Mouse (Mus musculus): ENCODE results near the gene Foxj3. TPM values are rescaled to one million over a fixed set of nuclear protein-coding genes. Genes with fewer than 3 reads are reported as not detected.

Gene Foxj3
- polyA plus RNA-seq, 1 experiment: 32.3 TPM

DNA sequence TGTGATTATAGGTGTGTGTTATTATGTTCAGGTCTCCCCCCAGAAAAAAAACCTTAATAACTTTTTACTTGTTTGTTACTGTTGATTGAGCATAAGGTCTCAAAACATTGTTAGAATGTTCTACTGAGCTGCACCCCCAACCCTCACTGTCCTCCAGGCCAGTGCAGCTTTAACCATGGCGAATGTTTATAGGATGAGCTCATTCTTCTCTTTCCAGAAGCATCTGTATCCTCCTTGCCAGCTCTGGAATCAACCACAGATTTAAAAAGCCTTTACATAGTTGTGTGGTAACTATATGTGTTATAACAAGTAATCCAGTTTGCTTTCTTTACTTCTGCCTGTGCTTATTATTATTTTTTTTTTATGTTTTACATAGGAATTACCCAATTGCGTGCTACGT, 38.7 kb downstream of the Foxj3 start:
- WGBS: 86% methylated on average over 3 of the region's 3 CpGs
- Histone ChIP-seq H3K4me1 (ENCODE audit: control insufficient read depth, insufficient read depth, low read length) (no peaks in the 10 kb centered on the region), H3K4me3 (replicated peaks; ENCODE audit: insufficient read depth, low read depth, low read length) (no peak overlapping the region), H3K27ac (ENCODE audit: insufficient read depth, low read length) (no peak overlapping the region), H3K27me3 (ENCODE audit: control insufficient read depth, insufficient read depth, low read length) (no peaks in the 10 kb centered on the region)
- no peak for TF ChIP-seq CTCF (IDR thresholded peaks at IDR 0.05; ENCODE audit: borderline replicate concordance, insufficient read depth, low read depth, low read length)
- TF ChIP-seq POLR2A (IDR thresholded peaks at IDR 0.05; ENCODE audit: borderline replicate concordance, insufficient read depth, low read length): no peak
- DNase-seq: no peak

DNA sequence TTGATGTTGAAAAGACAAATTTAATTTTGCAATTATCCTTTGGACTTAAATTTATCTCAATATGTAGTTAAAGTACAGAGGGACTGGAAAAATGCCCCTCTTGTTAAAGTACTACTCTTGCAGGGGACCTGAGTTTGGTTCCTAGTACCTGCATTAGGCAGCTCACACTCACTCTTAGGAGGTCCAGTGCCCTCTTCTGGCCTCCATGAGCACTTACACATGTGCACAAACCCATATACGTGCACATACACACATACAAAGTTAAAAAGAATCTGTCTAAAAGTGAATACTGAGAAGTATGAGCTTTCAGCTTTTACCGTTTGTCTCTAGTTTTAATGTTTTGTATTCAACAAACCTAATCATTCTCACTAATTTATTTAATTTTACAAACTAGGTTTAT, 51.2 kb downstream of the Foxj3 start:
- H3K4me1 ChIP-seq (ENCODE audit: control insufficient read depth, insufficient read depth, low read length): peaks cover 2% of the 10 kb centered on the region; the same call in 1 of the 2 replicates
- no peak overlapping the region for H3K4me3 ChIP-seq (replicated peaks; ENCODE audit: insufficient read depth, low read depth, low read length)
- DNase-seq: no peak
- WGBS: 97% methylated on average over 2 of the region's 2 CpGs
- H3K27me3 ChIP-seq (ENCODE audit: control insufficient read depth, insufficient read depth, low read length): no peaks in the 10 kb centered on the region
- H3K27ac ChIP-seq (ENCODE audit: insufficient read depth, low read length): no peak overlapping the region
- no peak for TF ChIP-seq POLR2A (IDR thresholded peaks at IDR 0.05; ENCODE audit: borderline replicate concordance, insufficient read depth, low read length)
- no peak for TF ChIP-seq CTCF (IDR thresholded peaks at IDR 0.05; ENCODE audit: borderline replicate concordance, insufficient read depth, low read depth, low read length)

DNA sequence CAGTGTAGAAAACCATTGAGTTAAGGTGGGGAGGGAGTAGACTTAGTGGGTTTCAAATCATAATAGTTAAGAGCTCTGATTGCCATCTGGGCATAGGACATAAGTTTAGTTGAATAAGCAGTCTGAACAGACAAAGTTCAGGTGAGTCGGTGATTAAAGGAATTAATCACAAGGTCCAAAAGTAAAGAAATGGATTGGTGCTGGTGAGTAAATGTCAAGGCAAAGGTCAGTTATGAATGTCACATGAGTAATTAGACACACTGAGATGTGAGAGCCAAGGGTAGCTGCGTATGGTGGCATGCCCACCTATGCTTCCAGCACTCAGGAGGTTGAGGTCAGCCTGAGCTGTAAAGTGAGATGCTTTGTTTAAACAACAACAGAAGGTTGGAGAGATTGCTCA, 52.6 kb downstream of the Foxj3 start:
- Histone ChIP-seq H3K27ac (ENCODE audit: insufficient read depth, low read length) (no peak overlapping the region), H3K4me3 (replicated peaks; ENCODE audit: insufficient read depth, low read depth, low read length) (no peak overlapping the region), H3K4me1 (ENCODE audit: control insufficient read depth, insufficient read depth, low read length) (peaks cover 2% of the 10 kb centered on the region; the same call in 1 of the 2 replicates), H3K27me3 (ENCODE audit: control insufficient read depth, insufficient read depth, low read length) (no peaks in the 10 kb centered on the region)
- no peak for DNase-seq
- 85% methylated on average over 2 of the region's 2 CpGs for WGBS
- TF ChIP-seq POLR2A (IDR thresholded peaks at IDR 0.05; ENCODE audit: borderline replicate concordance, insufficient read depth, low read length) (no peak), CTCF (IDR thresholded peaks at IDR 0.05; ENCODE audit: borderline replicate concordance, insufficient read depth, low read depth, low read length) (no peak)

DNA sequence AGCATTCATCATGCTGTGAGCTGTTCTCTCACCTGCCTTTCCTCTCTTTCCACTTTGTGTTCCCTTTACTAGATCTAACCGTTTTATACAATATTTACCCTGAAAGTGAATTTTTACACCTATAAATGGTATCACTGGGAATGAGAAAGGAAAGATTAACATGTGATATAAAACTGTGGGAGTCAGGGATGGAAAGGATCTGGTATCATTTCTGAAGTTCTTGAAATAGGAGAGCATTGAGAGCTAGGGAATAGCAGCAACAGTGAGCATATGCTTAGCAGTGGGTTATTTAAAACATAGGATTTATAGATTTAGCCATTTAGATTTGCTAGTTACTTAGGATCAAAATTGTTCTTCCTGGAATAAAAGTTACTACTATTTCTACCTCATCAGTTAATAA, 53.2 kb downstream of the Foxj3 start:
- 92% methylated on average over 1 of the region's 1 CpGs for WGBS
- no peak overlapping the region for H3K27ac ChIP-seq (ENCODE audit: insufficient read depth, low read length)
- no peak for DNase-seq
- peaks cover 2% of the 10 kb centered on the region; the same call in 1 of the 2 replicates for H3K4me1 ChIP-seq (ENCODE audit: control insufficient read depth, insufficient read depth, low read length)
- TF ChIP-seq POLR2A (IDR thresholded peaks at IDR 0.05; ENCODE audit: borderline replicate concordance, insufficient read depth, low read length) (no peak), CTCF (IDR thresholded peaks at IDR 0.05; ENCODE audit: borderline replicate concordance, insufficient read depth, low read depth, low read length) (no peak)
- no peaks in the 10 kb centered on the region for H3K27me3 ChIP-seq (ENCODE audit: control insufficient read depth, insufficient read depth, low read length)
- H3K4me3 ChIP-seq (replicated peaks; ENCODE audit: insufficient read depth, low read depth, low read length): no peak overlapping the region

DNA sequence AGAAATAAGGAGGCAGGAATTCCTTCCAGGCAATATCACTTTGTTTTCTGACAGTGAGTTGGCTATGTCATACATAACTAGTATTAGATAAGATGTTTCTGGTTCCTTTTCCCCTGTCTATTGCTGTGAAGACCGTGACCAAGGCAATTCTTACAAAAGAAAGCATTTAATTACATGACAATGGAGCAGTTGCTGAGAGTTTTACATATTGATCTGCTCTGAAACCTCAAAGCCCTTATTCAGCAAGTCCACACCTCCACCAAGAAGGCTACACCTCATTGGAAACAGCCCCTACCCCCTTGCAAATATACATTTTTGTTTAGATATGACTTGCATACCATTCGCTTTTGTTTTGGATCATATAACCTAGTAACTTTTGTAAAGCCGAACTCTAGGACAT, 55.7 kb downstream of the Foxj3 start:
- no peak overlapping the region for H3K4me3 ChIP-seq (replicated peaks; ENCODE audit: insufficient read depth, low read depth, low read length)
- TF ChIP-seq CTCF (IDR thresholded peaks at IDR 0.05; ENCODE audit: borderline replicate concordance, insufficient read depth, low read depth, low read length) (no peak), POLR2A (IDR thresholded peaks at IDR 0.05; ENCODE audit: borderline replicate concordance, insufficient read depth, low read length) (no peak)
- H3K4me1 ChIP-seq (ENCODE audit: control insufficient read depth, insufficient read depth, low read length): peaks cover 2% of the 10 kb centered on the region; the same call in 1 of the 2 replicates
- H3K27me3 ChIP-seq (ENCODE audit: control insufficient read depth, insufficient read depth, low read length): no peaks in the 10 kb centered on the region
- WGBS: 78% methylated on average over 3 of the region's 3 CpGs
- no peak overlapping the region for H3K27ac ChIP-seq (ENCODE audit: insufficient read depth, low read length)
- no peak for DNase-seq

DNA sequence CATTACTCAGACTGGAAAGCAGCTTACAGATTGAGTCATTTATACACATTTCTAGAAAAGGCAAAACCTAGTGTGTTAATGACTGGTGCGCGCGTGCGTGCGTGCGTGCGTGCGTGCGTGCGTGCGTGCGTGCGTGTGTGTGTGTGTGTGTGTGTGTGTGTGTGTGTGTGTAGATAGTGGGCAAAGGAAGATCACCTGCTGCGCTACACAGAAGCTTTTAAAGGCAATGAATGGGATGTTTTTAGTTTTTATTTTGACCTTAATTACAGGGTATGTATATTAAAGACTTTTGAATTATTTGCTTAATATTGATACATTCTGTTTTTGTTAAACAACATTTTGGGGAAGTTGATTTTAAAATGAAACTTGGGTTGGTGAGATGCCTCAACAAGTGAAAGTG, 57.5 kb downstream of the Foxj3 start:
- peaks cover 2% of the 10 kb centered on the region; the same call in 1 of the 2 replicates for H3K4me1 ChIP-seq (ENCODE audit: control insufficient read depth, insufficient read depth, low read length)
- no peaks in the 10 kb centered on the region for H3K27me3 ChIP-seq (ENCODE audit: control insufficient read depth, insufficient read depth, low read length)
- DNase-seq: no peak
- TF ChIP-seq POLR2A (IDR thresholded peaks at IDR 0.05; ENCODE audit: borderline replicate concordance, insufficient read depth, low read length) (no peak), CTCF (IDR thresholded peaks at IDR 0.05; ENCODE audit: borderline replicate concordance, insufficient read depth, low read depth, low read length) (no peak)
- H3K4me3 ChIP-seq (replicated peaks; ENCODE audit: insufficient read depth, low read depth, low read length): no peak overlapping the region
- no peak overlapping the region for H3K27ac ChIP-seq (ENCODE audit: insufficient read depth, low read length)
- 84% methylated on average over 14 of the region's 14 CpGs for WGBS

DNA sequence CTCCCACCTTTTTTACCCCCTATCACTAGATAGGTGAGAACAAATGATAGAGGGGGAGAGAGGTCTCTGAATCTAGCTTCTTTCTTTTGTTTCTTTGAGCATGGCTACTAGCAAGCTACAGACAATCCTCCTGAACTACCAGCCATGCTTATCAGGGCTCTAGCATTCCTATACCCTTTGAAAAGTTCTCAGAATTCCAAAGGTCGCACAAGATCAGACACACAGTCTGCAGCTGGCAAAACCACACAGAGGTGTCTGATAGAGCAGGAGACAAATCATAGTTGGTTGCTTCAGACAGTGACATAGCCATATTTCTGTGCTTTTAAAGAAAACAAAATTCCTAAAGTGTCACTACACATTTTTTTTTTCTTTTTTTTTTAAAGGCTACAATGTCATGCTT, 62.8 kb downstream of the Foxj3 start:
- no peaks in the 10 kb centered on the region for H3K27me3 ChIP-seq (ENCODE audit: control insufficient read depth, insufficient read depth, low read length)
- no peak overlapping the region for H3K4me3 ChIP-seq (replicated peaks; ENCODE audit: insufficient read depth, low read depth, low read length)
- DNase-seq: no peak
- WGBS: 72% methylated on average over 1 of the region's 1 CpGs
- H3K4me1 ChIP-seq (ENCODE audit: control insufficient read depth, insufficient read depth, low read length): no peaks in the 10 kb centered on the region
- no peak for TF ChIP-seq CTCF (IDR thresholded peaks at IDR 0.05; ENCODE audit: borderline replicate concordance, insufficient read depth, low read depth, low read length)
- no peak for TF ChIP-seq POLR2A (IDR thresholded peaks at IDR 0.05; ENCODE audit: borderline replicate concordance, insufficient read depth, low read length)
- H3K27ac ChIP-seq (ENCODE audit: insufficient read depth, low read length): no peak overlapping the region

DNA sequence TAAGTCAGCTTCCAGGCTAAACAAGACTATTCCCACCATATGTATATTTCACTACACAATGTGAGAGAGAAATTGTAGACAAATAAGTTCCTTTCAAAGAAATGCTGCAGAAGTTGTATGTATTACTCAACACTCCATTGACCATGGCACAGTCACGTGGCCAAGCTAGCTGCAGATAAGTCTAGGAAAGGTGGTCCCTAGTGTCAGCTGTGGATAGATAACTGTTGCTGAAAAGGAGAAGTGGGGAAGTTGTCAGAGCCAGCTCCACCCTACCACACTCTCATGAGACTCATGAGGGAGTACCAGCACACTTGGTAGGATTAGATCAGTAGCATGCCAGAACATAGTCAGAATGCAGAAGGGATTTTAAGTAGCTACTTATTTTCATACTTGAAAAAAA, 72.7 kb downstream of the Foxj3 start:
- TF ChIP-seq POLR2A (IDR thresholded peaks at IDR 0.05; ENCODE audit: borderline replicate concordance, insufficient read depth, low read length): no peak
- no peak for TF ChIP-seq CTCF (IDR thresholded peaks at IDR 0.05; ENCODE audit: borderline replicate concordance, insufficient read depth, low read depth, low read length)
- DNase-seq: no peak
- 92% methylated on average over 1 of the region's 1 CpGs for WGBS

More for the DNA sequence above, 72.7 kb downstream of the Foxj3 start:
- Histone ChIP-seq H3K27ac (ENCODE audit: insufficient read depth, low read length) (no peak overlapping the region), H3K4me1 (ENCODE audit: control insufficient read depth, insufficient read depth, low read length) (no peaks in the 10 kb centered on the region), H3K4me3 (replicated peaks; ENCODE audit: insufficient read depth, low read depth, low read length) (no peak overlapping the region), H3K27me3 (ENCODE audit: control insufficient read depth, insufficient read depth, low read length) (no peaks in the 10 kb centered on the region)

Measured in cerebellum, adult 2 months (tissue).